ENCODE assay signal across 8 mouse cellular contexts in genomic region chr11:53463551-53464424, GRCm38 (mm10). TPM values are rescaled to one million over a fixed set of nuclear protein-coding genes. Genes with fewer than 3 reads are reported as not detected.
A peak's percentile ranks its signal among the peaks of the same experiment; 100 is the strongest.
DNase-seq lines count a peak whose midpoint lies in the region; ATAC-seq and TF ChIP-seq lines count a peak whose summit lies in the region.

No protein-coding gene starts in this region.

- H3K9me3 ChIP-seq in heart, postnatal 0 days (replicated peaks; ENCODE audit: control insufficient read depth, low read length): no peaks in the 10 kb centered on the region
- no peaks in the 10 kb centered on the region for H3K9me3 ChIP-seq in limb, embryonic 14.5 days (ENCODE audit: control insufficient read depth, low read length)

- peak overlapping the region; percentile 67 for H3K4me2 ChIP-seq in heart, postnatal 0 days (ENCODE audit: low read depth, low read length)
- peak overlapping the region; percentile 69 for H3K4me2 ChIP-seq in limb, embryonic 14.5 days (replicated peaks; ENCODE audit: low read depth, low read length, severe bottlenecking)

- no peaks in the 10 kb centered on the region for H3K36me3 ChIP-seq in kidney, adult 2 months (ENCODE audit: control insufficient read depth, insufficient read depth, low read length)
- H3K36me3 ChIP-seq in heart, postnatal 0 days (replicated peaks; ENCODE audit: control insufficient read depth, insufficient read depth, low read length): no peaks in the 10 kb centered on the region
- peaks cover 8% of the 10 kb centered on the region; the same call in 1 of the 2 replicates for H3K36me3 ChIP-seq in limb, embryonic 14.5 days (ENCODE audit: control insufficient read depth, insufficient read depth, low read length)

- 9% methylated on average over 55 of the region's 55 CpGs for WGBS in kidney, adult 2 months
- 9% methylated on average over 53 of the region's 55 CpGs for WGBS in heart, postnatal 0 days
- 12% methylated on average over 51 of the region's 55 CpGs for WGBS in limb, embryonic 14.5 days

- no peaks in the 10 kb centered on the region for H3K27me3 ChIP-seq in kidney, adult 2 months (replicated peaks; ENCODE audit: control insufficient read depth, insufficient read depth, low read length)
- peaks cover 53% of the 10 kb centered on the region for H3K27me3 ChIP-seq in heart, postnatal 0 days (ENCODE audit: control insufficient read depth, insufficient read depth, low read length)
- H3K27me3 ChIP-seq in limb, embryonic 14.5 days (ENCODE audit: control insufficient read depth, insufficient read depth, low read length): peaks cover 47% of the 10 kb centered on the region

- no peak for TF ChIP-seq CTCF in kidney, adult 2 months (conservative IDR thresholded peaks at IDR 0.05; ENCODE audit: insufficient read depth, insufficient read length, low read depth, low read length)
- TF ChIP-seq CTCF in heart, postnatal 0 days (IDR thresholded peaks at IDR 0.05; ENCODE audit: low read depth): no peak

- no peak overlapping the region for H3K27ac ChIP-seq in kidney, adult 2 months (ENCODE audit: insufficient read depth, low read depth, low read length)
- H3K27ac ChIP-seq in brown adipose tissue, adult 24 weeks (replicated peaks; ENCODE audit: low read depth, low read length): no peak overlapping the region
- no peak overlapping the region for H3K27ac ChIP-seq in heart, postnatal 0 days (ENCODE audit: low read depth)
- H3K27ac ChIP-seq in limb, embryonic 14.5 days (replicated peaks; ENCODE audit: low read depth, low read length): no peak overlapping the region

- DNase-seq in kidney, adult 2 months: peak; percentile 54
- no peak for DNase-seq in kidney, postnatal 14 days
- no peak for DNase-seq in heart, postnatal 0 days (ENCODE audit: low spot score)
- DNase-seq in limb, embryonic 14.5 days (ENCODE audit: low spot score): no peak
- DNase-seq in retina, postnatal 1 day: peak; percentile 67
- no peak for DNase-seq in yolk sac, embryonic 10.5 days (ENCODE audit: low spot score)
- no peak for DNase-seq in gastrocnemius, adult 8-10 months (ENCODE audit: low spot score in 2 of 2)

- TF ChIP-seq EP300 in heart, postnatal 0 days (IDR thresholded peaks at IDR 0.05; ENCODE audit: low read depth): no peak

- peak overlapping the region; percentile 26 for H3K9ac ChIP-seq in heart, postnatal 0 days (replicated peaks; ENCODE audit: low read depth, low read length)
- H3K9ac ChIP-seq in limb, embryonic 14.5 days (ENCODE audit: low read depth, low read length, severe bottlenecking): 0 out of 2 replicates have a peak overlapping the region, but pooled peaks have one; percentile 21

- H3K4me1 ChIP-seq in kidney, adult 2 months (ENCODE audit: control insufficient read depth, insufficient read depth, low read length): peaks cover 6% of the 10 kb centered on the region; the same call in 1 of the 2 replicates
- H3K4me1 ChIP-seq in brown adipose tissue, adult 24 weeks (ENCODE audit: control insufficient read depth, insufficient read depth, insufficient read length, low read length): no peaks in the 10 kb centered on the region
- H3K4me1 ChIP-seq in heart, postnatal 0 days (ENCODE audit: control insufficient read depth, insufficient read depth): no peaks in the 10 kb centered on the region
- H3K4me1 ChIP-seq in limb, embryonic 14.5 days (ENCODE audit: control insufficient read depth, insufficient read depth, low read length): peaks cover 11% of the 10 kb centered on the region

- no peak for TF ChIP-seq POLR2A in kidney, adult 2 months (IDR thresholded peaks at IDR 0.05; ENCODE audit: low read depth, low read length)
- no peak for TF ChIP-seq POLR2A in limb, embryonic 14.5 days (IDR thresholded peaks at IDR 0.05; ENCODE audit: borderline replicate concordance, extremely low read depth, insufficient read depth, insufficient read length)

- H3K4me3 ChIP-seq in kidney, adult 2 months (ENCODE audit: insufficient read depth, low read depth, low read length): peak overlapping the region; percentile 15; the same call in 1 of the 2 replicates
- H3K4me3 ChIP-seq in brown adipose tissue, adult 24 weeks (ENCODE audit: insufficient read depth, low read depth, low read length): peak overlapping the region; percentile 41
- H3K4me3 ChIP-seq in heart, postnatal 0 days (ENCODE audit: low read depth, low read length): peak overlapping the region; percentile 37
- H3K4me3 ChIP-seq in limb, embryonic 14.5 days (replicated peaks; ENCODE audit: low read length): peak overlapping the region; percentile 38

- ATAC-seq in heart, postnatal 0 days (ENCODE audit: insufficient read depth, low read depth): peak; percentile 25; the same call in 1 of the 2 replicates
- ATAC-seq in limb, embryonic 14.5 days (ENCODE audit: low FRiP score, low read depth): no peak

RNA-seq across cellular contexts. Expression of gene Gm9837, which starts 6.5 kb away (rescaled TPM):
- not detected in 2 replicates for polyA plus RNA-seq in kidney, adult 2 months (2012; rRNA removed)
- polyA plus RNA-seq in brown adipose tissue, adult 24 weeks (2012; ENCODE audit: insufficient read depth, insufficient read length, missing spikeins): not detected in 2 replicates
- not detected in 2 replicates for total RNA-seq in heart, postnatal 0 days (2014; rRNA removed; ENCODE audit: low replicate concordance)
- polyA plus RNA-seq in heart, postnatal 0 days (2015; fragmentation: Nextera tagmentation; extraction: Ambion mirVana): not detected in 2 replicates
- not detected in 2 replicates for polyA plus RNA-seq in limb, embryonic 14.5 days (2012; rRNA removed)
- polyA plus RNA-seq in limb, embryonic 14.5 days (2014; fragmentation: Nextera tagmentation; extraction: Ambion mirVana): not detected in 2 replicates
- not detected for total RNA-seq in gastrocnemius, adult 8-10 months (2022)

RNA-seq across cellular contexts. Expression of gene Shroom1, which starts 6.8 kb away (rescaled TPM):
- polyA plus RNA-seq in kidney, adult 2 months (2012; rRNA removed): 0.88 and 1.2 TPM in 2 replicates
- polyA plus RNA-seq in brown adipose tissue, adult 24 weeks (2012; ENCODE audit: insufficient read depth, insufficient read length, missing spikeins): 2.1 and 4.7 TPM in 2 replicates
- 1.4 and 2.9 TPM in 2 replicates for total RNA-seq in heart, postnatal 0 days (2014; rRNA removed; ENCODE audit: low replicate concordance)
- 0.40 and 0.41 TPM in 2 replicates for polyA plus RNA-seq in heart, postnatal 0 days (2015; fragmentation: Nextera tagmentation; extraction: Ambion mirVana)
- 7.1 and 9.1 TPM in 2 replicates for polyA plus RNA-seq in limb, embryonic 14.5 days (2012; rRNA removed)
- 3.9 and 6.2 TPM in 2 replicates for polyA plus RNA-seq in limb, embryonic 14.5 days (2014; fragmentation: Nextera tagmentation; extraction: Ambion mirVana)
- 1 to 10 TPM in 1 of 4 experiments, under 1 TPM in 3; 0.29 to 1.2 (median 0.74) TPM for total RNA-seq in gastrocnemius, adult 8-10 months (2022)

RNA-seq across cellular contexts. Expression of gene Gm10447, which starts 6.9 kb away (rescaled TPM):
- 0.05 and 0.10 TPM in 2 replicates for polyA plus RNA-seq in kidney, adult 2 months (2012; rRNA removed)
- polyA plus RNA-seq in brown adipose tissue, adult 24 weeks (2012; ENCODE audit: insufficient read depth, insufficient read length, missing spikeins): not detected in 2 replicates
- not detected in 2 replicates for total RNA-seq in heart, postnatal 0 days (2014; rRNA removed; ENCODE audit: low replicate concordance)
- polyA plus RNA-seq in heart, postnatal 0 days (2015; fragmentation: Nextera tagmentation; extraction: Ambion mirVana): 0.04 TPM in 1 of 2 replicates, not detected in the other
- polyA plus RNA-seq in limb, embryonic 14.5 days (2012; rRNA removed): 0.41 and 0.83 TPM in 2 replicates
- polyA plus RNA-seq in limb, embryonic 14.5 days (2014; fragmentation: Nextera tagmentation; extraction: Ambion mirVana): 0.08 TPM in 1 of 2 replicates, not detected in the other
- under 1 TPM in 1 of 4 experiments, not detected in 3; 0.11 TPM for total RNA-seq in gastrocnemius, adult 8-10 months (2022)

RNA-seq across cellular contexts. Expression of gene Gm9945, which starts 16.2 kb away (rescaled TPM):
- not detected in 2 replicates for polyA plus RNA-seq in kidney, adult 2 months (2012; rRNA removed)
- not detected in 2 replicates for polyA plus RNA-seq in brown adipose tissue, adult 24 weeks (2012; ENCODE audit: insufficient read depth, insufficient read length, missing spikeins)
- total RNA-seq in heart, postnatal 0 days (2014; rRNA removed; ENCODE audit: low replicate concordance): not detected in 2 replicates
- polyA plus RNA-seq in heart, postnatal 0 days (2015; fragmentation: Nextera tagmentation; extraction: Ambion mirVana): not detected in 2 replicates
- not detected in 2 replicates for polyA plus RNA-seq in limb, embryonic 14.5 days (2012; rRNA removed)
- not detected in 2 replicates for polyA plus RNA-seq in limb, embryonic 14.5 days (2014; fragmentation: Nextera tagmentation; extraction: Ambion mirVana)
- total RNA-seq in gastrocnemius, adult 8-10 months (2022): not detected

RNA-seq across cellular contexts. Expression of gene Sowaha, which starts 16.3 kb away (rescaled TPM):
- polyA plus RNA-seq in kidney, adult 2 months (2012; rRNA removed): 0.84 and 1.8 TPM in 2 replicates
- polyA plus RNA-seq in brown adipose tissue, adult 24 weeks (2012; ENCODE audit: insufficient read depth, insufficient read length, missing spikeins): not detected in 2 replicates
- not detected in 2 replicates for total RNA-seq in heart, postnatal 0 days (2014; rRNA removed; ENCODE audit: low replicate concordance)
- 0.04 and 0.08 TPM in 2 replicates for polyA plus RNA-seq in heart, postnatal 0 days (2015; fragmentation: Nextera tagmentation; extraction: Ambion mirVana)
- 0.16 and 0.19 TPM in 2 replicates for polyA plus RNA-seq in limb, embryonic 14.5 days (2012; rRNA removed)
- polyA plus RNA-seq in limb, embryonic 14.5 days (2014; fragmentation: Nextera tagmentation; extraction: Ambion mirVana): 0.22 and 0.30 TPM in 2 replicates
- under 1 TPM in 1 of 4 experiments, not detected in 3; 0.13 TPM for total RNA-seq in gastrocnemius, adult 8-10 months (2022)

Comparison
In these comparisons a context has a peak if more than half of its experiments do, and no peak if none do; other contexts are left out.
1. DNase-seq: peak in kidney, adult 2 months (single experiment) and retina, postnatal 1 day (single experiment); none in kidney, postnatal 14 days (single experiment), heart, postnatal 0 days (single experiment), limb, embryonic 14.5 days (single experiment), yolk sac, embryonic 10.5 days (single experiment) and gastrocnemius, adult 8-10 months (0 of 2).
2. Peak in every context shown above with its lines, with median percentiles within 50 percentile points of each other: H3K4me3 ChIP-seq.